Mouse (Mus musculus) bone marrow, adult 2 months (tissue): ENCODE data around the gene Jazf1. TPM values are rescaled to one million over a fixed set of nuclear protein-coding genes. Genes with fewer than 3 reads are reported as not detected.

Source experiments
- H3K27ac ChIP-seq: fragments of 200-500 bp; 2 replicates; pipeline ENCODE4 v1.5.1; 2012; ENCODE audit warnings: low read depth, mild to moderate bottlenecking, control low read depth, inconsistent platforms, low read length; ENCODE audit not compliant: control insufficient read depth, poor library complexity, insufficient read depth
- H3K4me1 ChIP-seq: fragments of 200-500 bp; 2 replicates; pipeline ENCODE4 v1.6.1; 2011; ENCODE audit warnings: low read length; ENCODE audit not compliant: control insufficient read depth, insufficient read depth
- H3K4me3 ChIP-seq: fragments of 200-500 bp; replicated peaks from 2 replicates; pipeline ENCODE3; 2011; ENCODE audit warnings: mild to moderate bottlenecking, low read depth, low read length, control low read depth; ENCODE audit not compliant: control insufficient read depth
- CTCF ChIP-seq: fragments of 200-500 bp; IDR thresholded peaks from 2 replicates; pipeline ENCODE4 v1.5.1; 2011; ENCODE audit warnings: low read length, control low read depth; ENCODE audit not compliant: control insufficient read depth, insufficient read depth
- POLR2A ChIP-seq: fragments of 200-500 bp; IDR thresholded peaks from 2 replicates; pipeline ENCODE4 v1.6.1; 2011; ENCODE audit warnings: low read depth, mild to moderate bottlenecking, control low read depth, low read length, borderline replicate concordance; ENCODE audit not compliant: control insufficient read depth
- WGBS: fragments of 180-500 bp; shearing (Covaris S2); methylation state at CpG from one replicate; pipeline ENCODE4 v1.1.7; 2018; 5-methylcytosine and 5-hydroxymethylcytosine counted together
- polyA plus RNA-seq: library from polyadenylated mRNA; stranded (reverse); fragments of >200 nt; gene quantifications from 2 replicates; pipeline ENCODE4 v1.2.4, GENCODE M21; 2011; ENCODE audit warnings: low replicate concordance; ENCODE audit not compliant: missing spikeins, insufficient read depth, insufficient read length

Gene Jazf1
- polyA plus RNA-seq, 1 experiment: not detected

DNA sequence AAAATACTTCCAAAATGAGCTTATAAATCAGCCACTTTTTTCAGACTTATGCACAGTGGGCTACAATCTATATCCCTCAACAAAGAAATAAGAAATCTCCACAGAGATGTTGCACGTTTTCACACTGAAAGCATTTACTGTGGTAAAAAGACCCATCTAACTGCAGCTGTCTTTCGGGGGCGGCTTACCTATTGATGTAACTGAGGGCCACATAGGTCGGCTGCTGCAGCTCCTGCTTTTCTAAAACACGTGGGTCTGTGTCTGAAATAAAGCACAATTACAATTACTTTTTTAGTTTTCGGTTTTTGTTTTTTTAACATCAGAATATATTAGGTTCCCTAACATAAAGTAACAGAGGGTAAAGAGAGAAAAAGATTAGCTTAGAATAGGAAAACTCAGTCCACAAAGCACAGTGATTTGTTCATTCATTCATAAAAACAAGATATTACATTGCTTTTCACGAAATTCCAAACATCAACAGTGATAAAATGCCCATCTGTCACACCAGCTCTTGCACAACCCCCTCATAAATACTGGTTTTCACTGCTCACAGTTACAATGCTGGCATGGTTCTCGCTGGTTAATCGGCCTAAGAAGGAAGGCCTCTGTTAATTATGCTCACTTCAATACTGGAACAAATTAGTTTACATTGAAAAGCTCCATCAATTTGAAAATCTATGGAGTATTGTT lies 174.5 kb downstream of the Jazf1 start:
- no peak for TF ChIP-seq CTCF
- TF ChIP-seq POLR2A: no peak
- WGBS: 72% methylated on average over 9 of the region's 9 CpGs
- H3K4me1 ChIP-seq: no peaks in the 10 kb centered on the region; the same call in 1 of the 2 replicates
- H3K27ac ChIP-seq: no peak overlapping the region
- H3K4me3 ChIP-seq: no peak overlapping the region

DNA sequence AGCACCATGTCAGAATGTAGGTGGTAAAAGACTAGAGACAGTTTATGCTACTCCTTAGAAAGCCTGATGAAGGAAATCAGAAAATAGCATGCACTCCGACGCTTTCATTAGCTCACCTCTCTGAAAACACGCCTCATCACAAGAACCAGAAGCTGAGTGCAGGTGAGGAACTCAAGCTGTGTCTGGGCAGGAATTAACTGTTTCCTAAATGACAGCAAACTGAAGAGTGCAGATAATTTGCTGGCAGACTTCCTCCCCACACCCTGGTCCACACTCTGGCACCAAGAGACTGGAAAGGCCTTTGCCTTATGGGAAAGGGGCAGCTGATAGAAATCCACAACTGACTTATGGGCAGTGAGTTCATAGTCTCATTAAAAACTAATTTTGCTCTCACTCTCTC lies 175.5 kb downstream of the Jazf1 start:
- 77% methylated on average over 3 of the region's 3 CpGs for WGBS
- Histone ChIP-seq H3K27ac (no peak overlapping the region), H3K4me3 (no peak overlapping the region), H3K4me1 (no peaks in the 10 kb centered on the region)
- TF ChIP-seq POLR2A (no peak), CTCF (no peak)

GRCm38 (mm10) chr6:52887541-52888203 lies 180.8 kb downstream of the Jazf1 start:
- no peak overlapping the region for H3K27ac ChIP-seq
- no peak for TF ChIP-seq POLR2A
- TF ChIP-seq CTCF: no peak
- no peak overlapping the region for H3K4me3 ChIP-seq
- no peaks in the 10 kb centered on the region for H3K4me1 ChIP-seq
- 84% methylated on average over 4 of the region's 4 CpGs for WGBS

GRCm38 (mm10) chr6:52883773-52884172 lies 184.7 kb downstream of the Jazf1 start:
- no peak overlapping the region for H3K4me3 ChIP-seq
- H3K4me1 ChIP-seq: no peaks in the 10 kb centered on the region
- no peak overlapping the region for H3K27ac ChIP-seq
- 69% methylated on average over 2 of the region's 2 CpGs for WGBS
- TF ChIP-seq POLR2A: no peak
- TF ChIP-seq CTCF: no peak

DNA sequence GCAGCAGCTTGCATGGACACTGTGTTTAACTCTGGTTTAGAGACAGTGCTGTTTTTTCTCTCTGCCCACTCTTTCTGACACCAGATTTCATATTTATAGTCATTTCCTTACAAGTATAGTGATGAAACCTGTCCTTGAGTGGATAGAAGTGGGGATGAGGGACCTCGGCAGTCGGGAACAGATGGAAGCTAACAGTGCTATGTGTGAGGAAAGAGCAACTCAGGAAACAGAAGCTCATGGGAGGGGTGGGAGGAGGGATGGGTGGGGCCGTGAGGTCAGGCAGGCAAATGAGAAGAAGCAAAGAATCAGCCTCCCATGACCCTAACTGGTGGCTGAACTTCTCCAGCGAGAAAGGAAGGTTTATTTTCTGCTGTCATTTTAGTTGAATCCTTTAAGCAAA lies 191.3 kb downstream of the Jazf1 start:
- H3K4me1 ChIP-seq: no peaks in the 10 kb centered on the region; the same call in 1 of the 2 replicates
- TF ChIP-seq POLR2A (no peak), CTCF (no peak)
- no peak overlapping the region for H3K4me3 ChIP-seq
- WGBS: 21% methylated on average over 4 of the region's 4 CpGs
- no peak overlapping the region for H3K27ac ChIP-seq

DNA sequence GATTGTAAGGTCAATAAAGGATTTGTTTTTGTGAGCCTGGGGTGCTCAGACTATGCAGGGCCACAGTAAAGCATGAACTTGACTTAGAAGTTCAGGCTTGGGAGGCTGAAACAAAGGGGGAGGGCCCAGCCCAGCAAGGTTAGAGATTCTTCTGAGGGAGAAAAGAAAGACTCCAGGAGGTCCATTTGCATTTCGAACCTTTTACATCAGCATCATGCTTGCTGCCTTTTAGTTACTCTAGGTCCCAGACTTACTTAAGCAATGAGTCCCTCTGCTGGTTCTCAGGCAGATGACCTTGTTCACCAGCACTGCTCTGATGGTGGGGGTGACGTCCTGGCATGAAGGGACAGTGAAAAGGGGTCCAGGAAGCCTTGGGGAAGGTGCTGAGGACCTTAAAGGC lies 197.1 kb downstream of the Jazf1 start:
- no peak overlapping the region for H3K27ac ChIP-seq
- H3K4me3 ChIP-seq: no peak overlapping the region
- H3K4me1 ChIP-seq: no peaks in the 10 kb centered on the region; the same call in 1 of the 2 replicates
- TF ChIP-seq CTCF: no peak
- TF ChIP-seq POLR2A: no peak
- 72% methylated on average over 2 of the region's 2 CpGs for WGBS

GRCm38 (mm10) chr6:52869252-52869651 lies 199.2 kb downstream of the Jazf1 start:
- Histone ChIP-seq H3K27ac (no peak overlapping the region), H3K4me3 (no peak overlapping the region), H3K4me1 (peaks cover 4% of the 10 kb centered on the region)
- WGBS: 75% methylated on average over 2 of the region's 2 CpGs
- TF ChIP-seq POLR2A (no peak), CTCF (no peak)

DNA sequence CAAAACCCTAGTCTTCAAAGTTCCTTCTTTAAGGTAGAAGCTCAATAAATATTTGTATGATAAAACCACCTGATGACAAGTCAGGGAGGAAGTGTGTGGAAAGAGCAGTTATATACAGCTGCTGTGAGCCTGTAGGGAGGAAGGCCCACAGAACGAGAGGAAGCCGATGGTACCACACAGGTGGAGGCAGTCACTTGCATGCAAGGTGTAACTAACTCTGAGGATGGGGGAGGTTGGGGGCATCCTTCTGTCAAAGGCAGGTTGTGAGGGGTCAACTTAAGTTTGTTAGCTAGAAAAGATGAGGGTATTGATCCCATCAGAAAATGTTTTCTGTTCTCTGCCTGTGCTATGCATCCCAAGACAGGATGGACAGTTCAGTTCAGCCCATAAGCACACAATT lies 200.1 kb downstream of the Jazf1 start:
- Histone ChIP-seq H3K4me1 (peaks cover 4% of the 10 kb centered on the region), H3K4me3 (no peak overlapping the region), H3K27ac (peak overlapping the region; percentile 70; the same call in 1 of the 2 replicates)
- 29% methylated on average over 2 of the region's 2 CpGs for WGBS
- TF ChIP-seq POLR2A (no peak), CTCF (no peak)
